ENCODE assay signal across 8 mouse cellular contexts in genomic region chr12:111672176-111672575, GRCm38 (mm10). TPM values are rescaled to one million over a fixed set of nuclear protein-coding genes. Genes with fewer than 3 reads are reported as not detected.
DNase-seq lines count a peak whose midpoint lies in the region; ATAC-seq lines count a peak whose summit lies in the region.

Gene Ckb (minus strand): TSS chr12:111672338.

- under 1% methylated on average over 30 of the region's 31 CpGs for WGBS in hindbrain, embryonic 16.5 days
- WGBS in lung, embryonic 16.5 days = 0% methylated on average over 25 of the region's 31 CpGs

- H3K4me1 ChIP-seq in hindbrain, embryonic 16.5 days (ENCODE audit: control insufficient read depth, insufficient read depth, low read depth, low read length) = peaks cover 31% of the 10 kb centered on the region
- H3K4me1 ChIP-seq in lung, embryonic 16.5 days (replicated peaks; ENCODE audit: control insufficient read depth, insufficient read depth, low read length) = peaks cover 45% of the 10 kb centered on the region

- ATAC-seq in hindbrain, embryonic 16.5 days = peak; percentile 89
- peak; percentile 63 for ATAC-seq in lung, embryonic 16.5 days (ENCODE audit: low read depth)

- peaks cover 2% of the 10 kb centered on the region; the same call in 1 of the 2 replicates for H3K27me3 ChIP-seq in hindbrain, embryonic 16.5 days (replicated peaks; ENCODE audit: control insufficient read depth, insufficient read depth, low read length)
- H3K27me3 ChIP-seq in lung, embryonic 16.5 days (ENCODE audit: control insufficient read depth, insufficient read depth, low read depth, low read length) = peaks cover 36% of the 10 kb centered on the region

- no peaks in the 10 kb centered on the region for H3K36me3 ChIP-seq in hindbrain, embryonic 16.5 days (ENCODE audit: control insufficient read depth, insufficient read depth, low read length)
- no peaks in the 10 kb centered on the region for H3K36me3 ChIP-seq in lung, embryonic 16.5 days (ENCODE audit: control insufficient read depth, insufficient read depth, low read length)

- peak within 1 kb of the TSS; percentile 92 for H3K4me2 ChIP-seq in hindbrain, embryonic 16.5 days (ENCODE audit: low read length)
- peak within 1 kb of the TSS; percentile 86 for H3K4me2 ChIP-seq in lung, embryonic 16.5 days (ENCODE audit: low read depth, low read length)

- peak within 1 kb of the TSS; percentile 91 for H3K4me3 ChIP-seq in hindbrain, embryonic 16.5 days (ENCODE audit: low read length)
- H3K4me3 ChIP-seq in lung, embryonic 16.5 days (ENCODE audit: low read length) = peak within 1 kb of the TSS; percentile 58

- H3K9me3 ChIP-seq in hindbrain, embryonic 16.5 days (ENCODE audit: control insufficient read depth, low read length) = no peaks in the 10 kb centered on the region
- H3K9me3 ChIP-seq in lung, embryonic 16.5 days (ENCODE audit: control insufficient read depth, low read length) = no peaks in the 10 kb centered on the region

- peak within 1 kb of the TSS; percentile 98 for H3K9ac ChIP-seq in hindbrain, embryonic 16.5 days (ENCODE audit: low read depth, low read length)
- peak within 1 kb of the TSS; percentile 65 for H3K9ac ChIP-seq in lung, embryonic 16.5 days (ENCODE audit: low read length)

- peak within 1 kb of the TSS; percentile 95 for H3K27ac ChIP-seq in hindbrain, embryonic 16.5 days (ENCODE audit: low read depth, low read length)
- H3K27ac ChIP-seq in lung, embryonic 16.5 days (ENCODE audit: low read length) = no peak within 1 kb of the TSS

- peak; percentile 89 for DNase-seq in adrenal gland, adult 2 months
- DNase-seq in cerebellum, postnatal 36 days = peak; percentile 93
- peak; percentile 75 for DNase-seq in gastrocnemius, postnatal 10 days
- DNase-seq in layer of hippocampus, postnatal 25 days (ENCODE audit: extremely low spot score in 1 of 2, low spot score in 1 of 2) = peak; percentile 83 to 86
- peak; percentile 85 for DNase-seq in retina, postnatal 7 days (ENCODE audit: low read depth, low spot score)
- peak; percentile 57 for DNase-seq in yolk sac, embryonic 10.5 days (ENCODE audit: low spot score)

RNA-seq across cellular contexts. Expression of gene Ckb, which starts in this region (rescaled TPM):
- total RNA-seq in adrenal gland, adult 2 months (2021) = 10 to 100 TPM; 30.9 to 96.5 TPM
- 192 and 265 TPM in 2 replicates for polyA plus RNA-seq in adrenal gland, adult 2 months (2012; rRNA removed)
- 10 to 100 TPM; 37.7 to 68.3 TPM for total RNA-seq in gastrocnemius, postnatal 10 days (2021)
- 1,949 and 2,238 TPM in 2 replicates for polyA plus RNA-seq in hindbrain, embryonic 16.5 days (2015; fragmentation: Nextera tagmentation; extraction: Ambion mirVana)
- total RNA-seq in layer of hippocampus, postnatal 25 days (2021) = 1,000 to 10,000 TPM; 1,260 to 1,351 TPM
- polyA plus RNA-seq in lung, embryonic 16.5 days (2015; fragmentation: Nextera tagmentation; extraction: Ambion mirVana) = 210 and 218 TPM in 2 replicates

Comparison
In these comparisons a context has a peak if more than half of its experiments do, and no peak if none do; other contexts are left out.
1. RNA of gene Ckb (total RNA-seq): 1,260 to 1,351 TPM in layer of hippocampus, postnatal 25 days; 30.9 to 96.5 TPM in adrenal gland, adult 2 months and 37.7 to 68.3 TPM in gastrocnemius, postnatal 10 days; every median in the first group is over 10 times any median in the second.
2. Peak in every context shown above with its lines, with median percentiles within 50 percentile points of each other: DNase-seq.